Mouse (Mus musculus): ENCODE measurements around the gene Plscr3.

Gene Plscr3

GRCm38 (mm10) chr11:69864138-69864860, 18.1 kb downstream of the Plscr3 start:
- no peak for DNase-seq (ENCODE audit: low read depth, low spot score)

- DNase-seq (ENCODE audit: low read depth, low spot score) = no peak
Observed at GRCm38 (mm10) chr11:69865561-69865960, 19.4 kb downstream of the Plscr3 start.

GRCm38 (mm10) chr11:69867335-69867734, 21.2 kb downstream of the Plscr3 start:
- DNase-seq (ENCODE audit: low read depth, low spot score) = no peak

- no peak for DNase-seq (ENCODE audit: low read depth, low spot score)
Observed at GRCm38 (mm10) chr11:69870289-69871069, 24.3 kb downstream of the Plscr3 start.

- no peak for DNase-seq (ENCODE audit: low read depth, low spot score)
Observed at GRCm38 (mm10) chr11:69871822-69872221, 25.6 kb downstream of the Plscr3 start.

GRCm38 (mm10) chr11:69872451-69872850, 26.3 kb downstream of the Plscr3 start:
- DNase-seq (ENCODE audit: low read depth, low spot score) = no peak

- DNase-seq (ENCODE audit: low read depth, low spot score) = no peak
Observed at GRCm38 (mm10) chr11:69876186-69876585, 30.0 kb downstream of the Plscr3 start.

GRCm38 (mm10) chr11:69876867-69877266, 30.7 kb downstream of the Plscr3 start:
- peak; percentile 94 for DNase-seq (ENCODE audit: low read depth, low spot score)

- no peak for DNase-seq (ENCODE audit: low read depth, low spot score)
Observed at GRCm38 (mm10) chr11:69877878-69878277, 31.7 kb downstream of the Plscr3 start, which contains the start of gene Tmem95. Gene Tmem95, minus strand, starts transcription at chr11:69878018.

GRCm38 (mm10) chr11:69878399-69878798, 32.2 kb downstream of the Plscr3 start:
- no peak for DNase-seq (ENCODE audit: low read depth, low spot score)

- DNase-seq (ENCODE audit: low read depth, low spot score) = no peak
Observed at GRCm38 (mm10) chr11:69878952-69879351, 32.8 kb downstream of the Plscr3 start.

- DNase-seq (ENCODE audit: low read depth, low spot score) = no peak
Observed at GRCm38 (mm10) chr11:69879711-69880110, 33.5 kb downstream of the Plscr3 start.

- peak; percentile 54 for DNase-seq (ENCODE audit: low read depth, low spot score)
Observed at GRCm38 (mm10) chr11:69880506-69880852, 34.3 kb downstream of the Plscr3 start.

- DNase-seq (ENCODE audit: low read depth, low spot score) = no peak
Observed at GRCm38 (mm10) chr11:69880853-69881603, 34.9 kb downstream of the Plscr3 start, which contains the start of gene Kctd11. Gene Kctd11, minus strand, starts transcription at chr11:69881406.

- DNase-seq (ENCODE audit: low read depth, low spot score) = no peak
Observed at GRCm38 (mm10) chr11:69881787-69882670, 35.9 kb downstream of the Plscr3 start.

GRCm38 (mm10) chr11:69883066-69883465, 36.9 kb downstream of the Plscr3 start:
- DNase-seq (ENCODE audit: low read depth, low spot score) = no peak

GRCm38 (mm10) chr11:69883527-69884151, 37.5 kb downstream of the Plscr3 start:
- DNase-seq (ENCODE audit: low read depth, low spot score) = no peak

GRCm38 (mm10) chr11:69884240-69884639, 38.1 kb downstream of the Plscr3 start:
- no peak for DNase-seq (ENCODE audit: low read depth, low spot score)

GRCm38 (mm10) chr11:69884663-69885062, 38.5 kb downstream of the Plscr3 start:
- DNase-seq (ENCODE audit: low read depth, low spot score) = no peak

GRCm38 (mm10) chr11:69886907-69887635, 40.9 kb downstream of the Plscr3 start:
- DNase-seq (ENCODE audit: low read depth, low spot score) = no peak

All from WW6 (cell line).